Mouse (Mus musculus): ENCODE measurements around the gene Hpcal4.
A peak's percentile ranks its signal among the peaks of the same experiment; 100 is the strongest.
"Not testable (repeated sequence)": the region's sequence is repeated elsewhere in the genome, so short reads cannot be mapped to it uniquely, and the experiment has no call there.

The Hpcal4 gene

DNA sequence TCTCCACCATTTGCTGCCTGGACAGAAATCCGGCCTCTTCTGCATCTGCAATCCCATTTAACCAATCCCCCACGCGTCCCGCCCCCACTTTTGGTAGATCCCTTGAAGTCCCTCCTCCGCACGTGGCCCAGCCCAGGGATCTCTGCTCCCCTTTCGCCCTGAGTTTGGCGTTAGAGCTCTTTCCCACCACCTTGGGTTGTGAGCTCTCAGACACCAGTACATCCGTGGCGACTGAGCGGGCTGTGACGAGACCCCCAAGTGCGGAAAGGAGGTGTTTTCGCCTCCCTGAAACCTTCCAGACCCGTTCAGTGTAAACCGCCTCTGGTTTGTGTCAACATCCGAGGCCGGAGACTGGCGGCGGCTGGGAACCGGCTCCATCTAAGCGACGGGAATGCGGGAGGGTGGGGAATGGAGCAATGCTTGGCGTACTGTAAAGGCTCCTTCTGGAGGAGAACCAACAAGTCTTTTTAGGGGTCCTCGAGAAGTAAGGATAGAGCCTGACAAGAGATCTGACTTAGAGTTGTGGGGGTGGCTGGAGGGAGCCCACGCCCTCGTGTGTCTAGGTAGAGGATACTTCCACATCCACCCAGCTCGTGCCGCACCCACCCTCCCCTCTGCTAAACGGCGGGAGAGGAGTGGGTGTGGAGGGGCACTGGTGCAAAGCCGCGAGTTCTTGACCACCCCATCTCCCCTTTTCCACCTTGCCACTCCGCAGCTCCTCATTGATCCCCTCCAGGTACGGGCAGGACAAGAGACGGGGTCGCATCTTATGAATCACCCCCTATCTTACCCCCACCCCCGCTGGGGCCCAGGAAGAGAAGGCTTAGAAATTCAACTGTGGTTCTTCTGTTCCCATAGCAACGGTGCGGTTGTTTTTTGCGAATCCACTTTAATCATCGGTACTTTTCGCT, at the start of gene Hpcal4:
Hpcal4 (plus strand) TSS at position 900 of the 911 bp plus-strand sequence.
- peak; percentile 38 for DNase-seq

DNA sequence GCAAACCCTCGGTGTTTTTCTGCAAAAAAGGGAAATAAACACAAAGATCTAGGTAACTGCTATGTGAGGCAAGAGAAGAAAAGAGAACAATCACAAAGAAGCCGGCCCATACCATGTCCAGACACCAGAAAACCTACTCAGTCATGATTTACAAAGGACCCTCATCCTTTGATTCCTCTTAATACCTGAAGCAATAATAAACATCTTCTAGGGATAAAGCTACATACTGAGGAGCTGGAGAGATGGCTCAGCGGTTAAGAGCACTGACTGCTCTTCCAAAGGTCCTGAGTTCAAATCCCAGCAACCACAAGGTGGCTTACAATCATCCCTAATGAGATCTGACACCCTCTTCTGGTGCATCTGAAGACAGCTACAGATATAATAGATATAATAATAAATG, 45.5 kb upstream of the Hpcal4 start:
- no peak for DNase-seq

DNA sequence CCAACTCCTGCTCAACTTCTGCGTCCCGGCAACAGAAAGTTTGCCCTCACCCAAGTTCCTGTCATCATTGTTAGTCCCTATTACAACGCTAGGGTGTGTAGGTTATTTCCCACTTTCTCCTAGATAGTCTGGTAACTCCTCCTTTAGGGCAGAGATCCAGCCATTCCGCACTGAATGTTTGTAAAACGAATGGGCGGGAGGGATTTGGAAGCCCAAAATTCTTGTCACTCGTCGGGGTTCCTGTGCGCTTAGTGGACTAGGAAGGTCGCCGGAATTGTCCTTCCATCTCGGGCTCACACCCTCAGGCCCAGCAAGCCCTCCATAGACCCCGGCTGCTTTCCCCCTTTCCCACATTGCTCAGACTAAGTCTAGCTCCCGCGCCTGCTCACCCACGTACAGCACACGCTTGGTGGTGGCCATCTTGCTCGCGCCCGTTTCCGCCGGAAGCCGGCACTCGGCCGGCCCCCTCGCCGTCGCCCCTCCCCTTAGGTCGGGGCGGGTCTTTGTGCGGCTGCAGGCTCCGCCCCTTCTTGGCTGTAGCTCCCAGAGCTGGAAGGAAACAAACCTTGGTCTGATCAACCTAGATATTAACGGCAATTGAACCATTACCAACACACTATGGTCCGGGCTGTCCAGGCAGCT, 43.4 kb upstream of the Hpcal4 start, which contains the start of gene Ppie:
Ppie (minus strand) TSS at position 439 of the 642 bp plus-strand sequence.
- DNase-seq, result peak; percentile 80

DNA sequence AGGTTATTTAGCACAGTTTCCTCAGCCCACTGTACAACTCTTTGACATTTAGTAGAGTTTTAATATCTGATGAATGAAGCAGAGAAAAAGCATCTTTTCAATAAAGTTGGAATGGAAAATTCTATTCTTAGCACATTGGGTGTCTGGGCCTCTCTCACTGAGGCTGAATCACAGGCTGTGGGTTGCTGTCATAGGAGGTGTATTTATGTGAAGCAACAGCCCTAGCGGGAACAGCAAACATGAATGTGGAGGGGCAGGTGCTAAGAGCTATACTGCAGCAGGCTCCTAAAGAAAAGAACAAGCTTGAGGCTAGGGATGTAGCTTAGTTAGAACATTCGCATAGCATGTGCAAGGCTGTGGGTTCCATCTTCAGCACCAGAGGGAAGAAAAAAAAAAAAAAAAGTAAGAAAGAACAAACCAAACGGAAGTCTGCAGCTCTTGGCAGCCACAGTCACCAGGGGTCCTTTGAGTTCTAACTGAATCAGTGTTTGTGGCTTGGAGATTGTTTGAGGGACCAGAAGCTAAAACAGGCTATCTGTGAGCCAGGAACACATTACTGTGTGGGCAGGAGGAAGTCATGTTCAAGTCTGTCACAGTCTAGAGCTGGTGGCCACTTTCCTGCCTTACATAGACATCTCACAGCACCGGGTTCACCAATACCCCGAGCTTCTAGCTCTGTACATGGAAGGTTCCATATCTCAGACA, 35.4 kb upstream of the Hpcal4 start:
- no peak for DNase-seq

DNA sequence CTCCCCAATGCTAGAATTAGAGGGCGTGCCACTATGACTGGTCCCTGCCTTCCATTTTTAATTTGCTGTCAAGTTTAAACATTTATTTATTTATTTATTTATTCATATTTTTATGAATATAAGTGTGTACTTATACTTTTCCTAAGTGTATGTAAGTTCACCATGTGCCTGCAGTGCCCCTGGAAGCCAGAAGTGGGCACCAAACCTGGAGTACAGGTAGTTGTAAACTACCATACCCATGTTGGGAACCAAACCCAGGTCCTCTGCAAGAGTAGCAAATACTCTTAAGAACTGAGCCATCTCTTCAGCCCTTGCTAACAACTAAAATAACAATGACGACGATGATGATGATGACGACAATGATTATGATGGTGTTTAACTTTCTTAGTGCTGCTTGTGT, 31.0 kb upstream of the Hpcal4 start:
- DNase-seq, result no peak

DNA sequence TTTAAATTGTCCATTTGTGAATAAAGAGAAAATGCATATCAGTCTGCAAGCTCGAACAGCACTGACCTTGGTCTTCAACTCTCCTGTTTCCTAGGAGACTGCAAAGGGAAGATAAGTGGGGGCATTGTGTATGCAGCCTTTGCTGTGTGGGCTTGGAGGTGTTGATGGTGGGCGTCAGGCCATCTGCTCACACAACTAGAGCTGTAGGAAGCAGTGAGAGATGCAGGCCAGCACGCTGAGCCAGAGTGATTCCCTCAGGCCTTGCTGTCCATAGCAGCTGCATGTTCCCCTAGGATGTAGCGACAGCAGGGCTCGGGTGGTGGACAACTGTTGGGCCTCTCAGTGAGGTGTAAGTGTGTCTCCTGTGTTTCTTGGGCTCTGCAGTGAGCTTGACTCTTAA, 30.1 kb upstream of the Hpcal4 start:
- no peak for DNase-seq

DNA sequence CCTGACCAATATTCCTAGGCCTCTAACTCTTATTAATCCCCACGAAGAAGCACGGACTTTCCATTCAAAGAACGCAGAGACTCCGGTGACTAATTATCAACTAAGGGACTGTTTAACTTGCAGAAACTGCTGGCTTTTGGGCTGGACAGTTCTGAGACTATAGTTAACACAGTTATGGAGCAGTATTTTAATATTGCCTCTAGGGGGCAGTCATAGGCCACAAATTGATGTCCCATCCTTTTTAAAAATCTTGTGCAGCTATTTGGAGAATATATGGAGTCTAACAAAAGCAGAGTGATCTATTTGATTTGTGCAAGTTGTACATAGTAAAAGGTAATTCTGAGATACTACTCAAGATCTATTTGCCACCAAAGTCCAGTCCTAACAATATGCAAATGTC, 28.0 kb upstream of the Hpcal4 start:
- DNase-seq, result peak; percentile 44

DNA sequence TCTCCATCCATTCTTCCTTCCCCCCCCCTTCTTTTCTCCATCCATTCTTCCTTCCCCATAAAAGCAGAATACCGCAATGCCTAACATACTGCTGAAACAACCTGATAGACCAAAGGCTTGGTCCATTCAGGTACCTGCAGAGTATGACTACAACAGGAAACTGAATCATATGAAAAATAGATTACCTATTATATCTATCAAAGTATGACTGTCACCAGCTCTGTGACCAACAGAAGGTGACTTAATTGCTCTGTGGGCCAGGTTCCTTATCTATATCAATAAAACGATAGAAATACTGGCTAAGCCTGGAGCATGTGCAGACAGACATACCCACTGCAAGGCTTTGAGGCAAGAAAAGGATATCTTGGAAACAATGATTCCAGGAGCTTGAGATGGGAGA, 27.6 kb upstream of the Hpcal4 start:
- DNase-seq, result no peak

DNA sequence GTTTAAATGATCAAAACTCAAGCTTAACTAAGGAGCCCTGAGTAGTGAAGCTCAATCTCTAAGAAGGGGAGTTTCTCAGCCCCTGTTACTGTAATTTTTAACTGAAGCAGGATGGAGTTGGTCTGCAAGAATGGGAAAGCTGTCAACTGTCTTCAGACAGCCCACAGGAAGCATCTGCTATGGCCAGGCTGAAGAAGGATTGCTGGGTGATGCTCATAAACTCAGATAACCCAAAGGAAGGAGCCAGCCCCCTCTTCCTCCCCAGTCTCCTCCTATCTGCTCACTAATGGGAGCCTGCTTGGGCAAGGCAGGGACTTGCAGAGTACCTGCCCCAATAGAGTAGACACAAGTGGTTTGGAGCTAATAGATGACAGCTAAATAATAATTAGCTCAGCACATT, 27.2 kb upstream of the Hpcal4 start:
- DNase-seq, result no peak

DNA sequence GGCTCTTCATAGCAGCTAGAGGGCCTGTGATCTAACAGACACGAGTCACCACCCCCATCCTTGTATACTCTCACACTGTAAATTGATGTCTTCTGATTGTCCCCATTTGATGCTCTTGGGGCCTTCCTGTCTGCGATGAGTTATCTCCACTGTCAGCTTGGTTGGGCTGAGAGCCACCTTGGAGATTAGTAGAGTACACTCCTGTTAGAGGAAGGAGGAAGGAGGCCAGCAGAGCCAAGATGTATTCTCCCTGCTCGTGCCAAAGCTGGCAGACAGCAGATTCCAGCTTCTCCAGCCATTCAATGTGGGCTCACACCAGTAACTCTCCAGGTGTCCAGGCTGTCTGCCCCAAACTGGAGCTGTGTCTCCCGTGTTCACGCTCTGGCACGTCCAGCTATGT, 22.5 kb upstream of the Hpcal4 start:
- DNase-seq, result no peak

DNA sequence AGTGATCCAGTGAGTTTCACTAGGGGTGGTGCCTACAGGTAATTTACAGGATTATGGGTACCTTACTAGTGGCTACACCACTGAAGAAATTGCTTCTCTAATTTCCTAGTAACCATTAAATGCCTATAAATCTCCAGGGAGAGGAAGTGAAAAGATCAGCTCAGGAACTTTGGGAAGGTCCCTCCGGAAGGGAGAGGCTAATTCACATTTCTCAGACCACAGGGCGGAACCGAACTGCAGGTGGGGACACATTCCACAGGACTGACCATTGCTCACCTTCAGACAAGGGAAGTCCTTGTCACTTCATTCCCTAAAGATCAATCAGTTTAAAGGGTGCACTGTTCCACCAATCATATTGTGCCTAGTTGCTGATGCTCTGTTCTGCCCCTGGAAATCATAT, 21.8 kb upstream of the Hpcal4 start:
- DNase-seq, result not testable (repeated sequence)

DNA sequence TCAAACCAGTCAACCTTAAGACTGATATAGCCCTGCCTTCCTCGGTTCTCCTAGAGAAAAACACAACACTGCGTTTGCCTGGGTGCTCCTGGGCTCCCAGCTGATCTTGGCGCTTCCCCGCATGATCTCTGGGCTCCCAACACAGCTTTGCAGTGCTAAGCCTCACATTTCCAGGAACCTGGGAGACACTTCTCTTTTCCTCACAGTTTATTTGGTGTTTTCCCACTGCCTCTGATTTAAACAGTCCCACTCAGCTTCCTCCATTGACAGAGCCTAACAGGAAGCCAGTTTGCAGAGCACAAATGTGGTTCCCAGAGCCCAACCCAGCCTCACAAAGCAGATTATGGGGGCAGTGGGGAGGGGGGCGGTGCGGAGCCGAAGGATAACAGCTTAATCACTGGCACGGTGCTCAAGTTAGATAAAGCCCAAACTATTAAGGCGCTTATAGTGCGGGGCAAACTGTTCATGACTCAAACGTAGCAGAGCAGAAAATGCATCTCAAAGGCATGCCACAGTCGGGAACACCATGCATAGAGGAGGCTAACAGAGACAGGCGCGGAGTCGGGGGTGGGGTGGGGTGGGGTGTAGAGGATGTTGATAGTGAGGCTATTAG, 20.6 kb upstream of the Hpcal4 start:
- DNase-seq, result no peak

DNA sequence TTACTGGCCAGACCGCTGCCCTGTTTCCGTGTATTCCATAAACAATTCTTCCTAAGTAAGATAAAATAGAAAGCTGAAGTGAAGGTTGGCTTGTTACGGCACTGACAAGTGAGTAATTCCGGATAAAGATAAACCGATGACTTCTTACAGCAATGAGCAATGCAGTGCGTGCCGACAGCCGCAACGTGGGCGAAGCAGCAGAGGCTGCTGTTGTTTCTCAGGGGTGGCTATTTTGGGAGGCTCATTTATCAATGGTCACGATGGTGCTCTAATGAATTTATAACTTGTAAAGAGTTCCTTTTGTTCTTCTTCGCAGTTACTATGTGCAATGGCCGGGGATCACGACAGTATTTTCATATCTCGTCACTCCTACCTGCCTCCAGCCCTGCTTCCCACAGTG, 18.9 kb upstream of the Hpcal4 start:
- DNase-seq, result no peak

DNA sequence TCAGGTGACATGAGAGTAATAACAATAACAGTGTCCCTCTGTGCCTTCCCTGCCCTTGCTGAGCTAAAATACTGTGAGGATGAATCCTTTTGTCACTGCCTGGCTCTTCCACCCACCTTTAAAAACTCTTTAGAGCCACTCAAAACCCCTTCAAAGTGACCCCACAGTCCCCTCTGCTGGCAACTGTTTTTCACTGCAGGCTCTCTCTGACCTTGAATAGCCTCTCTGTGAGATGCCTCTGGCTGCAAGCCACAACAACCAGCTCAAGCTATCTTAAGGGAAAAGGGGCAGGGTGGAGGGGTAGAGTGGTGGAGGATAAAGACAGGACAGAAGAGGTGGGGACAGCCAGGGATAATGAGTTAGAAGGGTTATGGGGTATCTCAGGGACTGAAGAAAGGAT, 11.2 kb upstream of the Hpcal4 start:
- peak; percentile 28 for DNase-seq

DNA sequence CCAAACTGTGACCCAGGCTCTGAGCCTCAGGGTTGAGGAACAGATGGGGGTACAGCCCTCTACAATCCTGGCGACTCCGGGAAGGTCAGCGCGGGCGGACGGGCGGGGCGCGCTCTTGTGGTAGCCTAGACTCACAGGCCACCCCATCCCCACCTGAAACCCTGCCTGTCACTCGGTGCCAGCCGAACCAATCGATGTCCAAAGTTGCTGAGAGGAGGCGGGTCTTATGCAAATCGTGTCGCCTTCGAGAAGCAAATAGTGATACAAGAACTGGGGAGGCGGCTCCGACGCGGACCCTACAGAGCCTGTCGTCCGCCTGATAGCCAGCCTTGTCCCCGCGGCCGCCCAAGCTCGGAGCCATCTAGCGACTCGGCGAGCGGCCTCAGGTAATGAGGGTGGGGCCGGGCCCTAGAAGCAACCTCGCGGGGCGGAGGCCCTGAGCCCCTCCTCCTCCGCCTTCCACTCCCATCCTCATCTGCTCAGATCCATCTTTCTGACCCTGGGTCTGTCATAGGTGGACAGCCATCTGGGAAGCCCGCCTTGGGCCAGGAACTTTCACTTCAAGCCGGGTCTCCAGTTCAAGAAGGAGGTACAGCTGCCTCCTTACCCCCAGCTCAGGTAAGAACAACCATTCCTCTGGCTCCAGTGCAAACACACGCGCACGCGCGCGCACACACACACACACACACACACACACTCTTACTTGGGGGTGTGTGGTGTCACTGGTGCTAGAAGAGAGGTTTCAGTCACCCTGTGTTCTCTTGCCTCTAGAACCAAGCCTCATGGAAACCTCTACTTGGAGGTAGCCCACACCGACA, 421 bp downstream of the Hpcal4 start:
- peak; percentile 69 for DNase-seq

DNA sequence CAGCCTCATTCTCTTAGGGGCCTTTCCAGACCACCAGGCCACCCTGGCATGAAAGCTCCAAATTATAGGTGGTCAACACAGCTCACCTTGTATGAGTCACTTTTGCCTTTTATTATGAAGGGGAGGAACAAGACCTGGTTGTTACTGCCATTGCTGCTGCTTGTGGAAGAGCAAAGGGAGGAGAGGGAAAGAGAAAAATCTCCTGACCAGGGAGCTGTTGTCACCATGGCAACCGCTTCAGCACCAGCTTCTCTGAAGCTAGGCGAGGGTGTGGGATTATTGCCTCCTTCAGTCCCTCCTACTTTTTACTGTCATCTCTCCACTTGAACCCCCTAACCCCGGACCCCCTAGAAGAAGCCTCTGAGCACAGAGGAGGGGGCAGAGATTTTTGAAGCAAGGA, 1.8 kb downstream of the Hpcal4 start:
- no peak for DNase-seq

DNA sequence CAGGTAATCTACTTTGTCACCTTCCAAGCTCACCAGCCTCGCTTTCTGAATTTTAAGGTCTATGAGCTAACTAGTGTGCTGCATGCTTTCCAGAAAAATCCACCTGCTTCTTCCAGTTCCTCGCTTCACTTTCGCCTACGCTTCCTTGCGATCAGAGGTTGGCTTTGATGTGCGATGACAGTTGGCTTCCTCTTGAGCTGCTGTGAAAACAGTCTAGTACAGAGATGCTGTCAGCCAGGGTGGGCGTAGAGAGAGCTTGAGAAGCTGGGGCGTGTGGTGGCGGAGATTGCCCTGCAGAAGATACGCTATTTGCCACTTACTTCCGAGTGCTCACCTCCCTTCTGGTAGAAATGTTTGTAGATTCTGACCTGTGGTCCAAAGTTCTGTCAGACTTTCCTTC, 9.3 kb downstream of the Hpcal4 start:
- no peak for DNase-seq

DNA sequence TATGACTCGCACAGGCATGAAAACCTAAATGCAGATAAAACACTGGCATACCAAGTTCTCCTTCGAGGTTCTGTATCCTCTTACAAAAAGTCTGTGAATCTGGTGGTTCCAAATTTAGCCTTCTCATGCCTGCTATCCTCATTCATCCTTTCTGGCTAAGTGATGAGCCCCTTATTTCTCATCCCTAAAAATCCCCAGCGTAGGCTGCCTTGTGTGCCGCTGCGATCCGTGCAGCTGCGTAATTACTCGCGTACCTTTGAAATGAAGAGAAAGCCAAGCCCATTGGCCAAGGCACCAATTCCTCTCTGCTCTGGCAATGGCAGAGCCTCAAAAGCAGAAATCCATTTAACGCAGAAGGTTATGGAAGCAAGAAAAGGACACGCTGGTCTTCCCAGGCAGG, 10.8 kb downstream of the Hpcal4 start:
- no peak for DNase-seq

DNA sequence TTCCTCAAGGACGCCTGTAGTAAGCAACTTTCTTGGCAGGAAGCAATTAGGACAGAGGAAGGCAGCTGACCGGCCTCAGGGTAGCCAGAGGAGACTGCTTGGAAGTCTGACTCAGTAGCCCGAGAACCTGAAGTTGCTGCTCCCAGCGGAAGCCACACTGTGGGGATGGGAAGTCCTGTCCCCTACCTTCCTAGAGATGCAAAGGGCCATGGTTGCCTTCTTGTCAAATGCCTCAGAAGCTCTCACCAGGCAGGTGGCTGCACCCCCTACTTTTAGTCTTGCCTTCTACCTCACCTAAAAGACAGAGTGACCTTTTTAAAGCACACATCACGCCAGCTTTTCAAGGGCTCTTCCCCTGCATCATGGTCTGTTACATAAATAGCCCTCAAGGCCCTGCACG, 13.7 kb downstream of the Hpcal4 start:
- DNase-seq, result no peak

DNA sequence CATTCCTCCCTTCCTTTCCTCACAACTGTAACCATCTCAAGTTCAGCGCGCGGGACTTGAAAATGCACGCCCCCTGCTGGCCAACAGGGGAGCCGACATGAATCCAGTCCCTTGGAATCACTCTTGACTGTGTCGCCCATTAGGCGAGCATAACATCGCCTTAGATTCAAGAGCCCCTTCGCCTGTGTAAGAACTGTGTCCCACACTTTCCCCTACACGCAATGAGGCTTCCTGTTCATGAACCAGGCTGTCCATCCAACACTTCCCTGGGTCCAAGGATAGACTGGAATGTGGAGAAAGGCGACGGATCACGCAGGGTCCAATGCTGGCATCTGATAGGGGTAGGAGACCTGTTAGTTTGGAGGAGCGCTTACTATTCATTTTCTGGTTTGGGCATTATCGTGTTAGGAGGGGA, 17.8 kb downstream of the Hpcal4 start:
- DNase-seq, result peak; percentile 72

DNA sequence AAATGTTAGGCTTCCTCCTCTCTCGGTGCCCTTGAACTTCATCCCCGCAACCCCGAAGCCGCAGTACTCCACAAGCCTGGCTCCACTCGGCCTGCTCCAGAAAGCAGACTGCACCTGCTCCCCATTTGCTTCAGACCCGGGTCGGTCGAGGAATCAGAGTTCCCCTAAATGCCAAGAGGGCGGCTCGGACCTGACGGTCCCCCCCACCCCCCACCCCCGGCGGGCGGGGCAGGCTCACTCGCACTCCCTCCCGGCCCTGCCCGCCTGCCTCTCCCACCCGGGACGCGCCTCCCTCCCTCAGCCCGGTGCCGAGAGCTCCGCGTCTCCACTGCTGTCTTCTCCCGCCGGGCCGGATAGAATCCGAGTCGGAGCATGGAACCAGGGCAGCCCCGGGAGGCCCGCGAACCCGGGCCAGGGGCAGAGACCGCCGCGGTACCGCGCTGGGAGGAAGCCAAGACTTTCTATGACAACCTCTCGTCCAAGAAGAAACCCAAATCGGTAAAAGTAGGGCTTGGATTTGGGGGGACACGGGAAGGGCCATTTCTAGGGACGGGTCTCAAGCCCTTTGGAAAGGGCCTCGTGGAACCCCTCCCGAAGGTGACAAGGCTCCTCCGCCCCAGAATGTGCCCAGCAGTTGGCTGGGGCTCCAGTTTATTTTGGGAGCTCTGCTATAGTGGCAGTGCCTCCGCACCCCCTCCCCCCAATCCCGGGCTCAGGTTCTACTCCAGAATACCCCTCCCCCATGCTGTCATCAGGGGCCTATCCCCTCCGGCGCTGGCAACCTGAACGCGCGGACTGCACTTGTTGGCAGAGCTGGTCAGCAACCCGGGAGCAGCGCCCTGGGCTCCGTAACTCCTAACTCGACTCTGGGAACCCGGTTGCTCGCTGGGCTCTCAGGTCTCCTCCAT, 18.4 kb downstream of the Hpcal4 start, which contains the start of gene Nt5c1a:
Nt5c1a (plus strand) TSS at position 319 of the 908 bp plus-strand sequence.
- peak; percentile 18 for DNase-seq

Data from lung, postnatal 10 days (tissue).